Mouse (Mus musculus) common myeloid progenitor, adult 5-6 weeks (primary cell): ENCODE results near the gene Srm. TPM values are rescaled to one million over a fixed set of nuclear protein-coding genes. Genes with fewer than 3 reads are reported as not detected.
A peak's percentile ranks its signal among the peaks of the same experiment; 100 is the strongest.

ENCODE experiments used
- ATAC-seq: replicated peaks from 2 replicates; pipeline ENCODE4 v1.8.0; 2016; ENCODE audit warnings: low read depth, mild to moderate bottlenecking, moderate TSS enrichment, inconsistent platforms; ENCODE audit not compliant: poor library complexity, severe bottlenecking
- total RNA-seq: library from RNA; stranded (forward); fragments of 200-1000, 187-1606 nt; gene quantifications from 2 replicates; pipeline ENCODE4 v1.2.3, GENCODE M21; 2017

Gene Srm
- total RNA-seq, 1 experiment from 2014 or later, result 47.1 TPM

DNA sequence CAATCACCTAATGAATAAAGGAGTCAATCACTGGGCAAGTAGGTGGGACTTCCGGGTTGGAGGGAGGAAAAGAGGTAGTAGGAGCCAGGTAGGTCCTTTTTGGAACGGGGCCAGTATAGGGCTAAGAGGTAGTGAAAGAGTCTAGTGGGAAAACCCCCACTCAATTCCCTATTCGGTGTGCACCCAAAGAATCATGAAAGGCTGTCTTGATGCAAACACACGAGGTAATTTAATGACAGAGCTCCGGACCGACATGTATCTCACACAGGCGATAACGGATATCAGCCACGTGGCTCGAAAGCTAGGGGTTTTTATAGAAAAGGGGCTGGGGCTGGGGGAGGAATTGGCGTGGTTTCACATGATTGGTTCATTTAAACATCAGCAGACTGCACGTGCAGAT lies 7.5 kb downstream of the Srm start:
- ATAC-seq, result no peak

DNA sequence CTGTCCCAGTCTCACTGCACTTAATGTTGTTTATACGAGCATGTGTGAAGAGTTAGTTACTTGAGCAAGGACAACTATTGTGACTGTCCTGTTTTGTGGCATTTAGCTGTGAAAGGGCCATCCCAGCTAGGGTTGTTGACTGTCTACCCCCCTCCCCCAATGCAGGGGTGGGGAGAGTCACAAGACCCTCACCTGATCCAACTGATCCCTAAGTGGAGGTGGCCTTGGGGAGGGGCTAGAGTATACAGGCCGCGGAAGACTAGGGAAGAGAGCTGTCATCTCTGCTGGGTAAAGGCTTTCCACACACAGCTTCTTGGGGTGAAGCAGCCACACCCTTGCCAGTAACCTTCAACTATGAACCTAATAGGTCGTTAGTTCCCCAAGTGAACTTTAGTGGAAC lies 9.0 kb downstream of the Srm start:
- no peak for ATAC-seq

DNA sequence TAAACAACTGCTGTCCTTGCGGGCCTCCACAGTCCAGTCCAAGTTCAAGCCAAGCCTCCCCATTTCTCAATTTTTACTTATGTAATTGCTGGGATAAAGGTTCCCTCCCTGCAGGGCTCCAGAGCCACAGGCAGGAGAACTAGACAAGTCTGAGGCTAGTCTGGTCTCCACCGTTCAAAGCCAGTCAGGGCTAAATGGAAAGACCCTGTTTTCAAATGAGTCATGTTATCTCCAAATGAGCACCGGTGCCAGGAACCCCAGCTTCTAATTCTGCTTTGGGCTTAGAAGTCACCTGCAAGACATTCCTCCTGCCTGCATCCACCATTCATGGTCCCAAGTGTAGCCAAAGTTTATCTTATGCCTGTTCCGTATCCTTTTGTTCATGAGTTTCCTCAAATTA lies 10.6 kb downstream of the Srm start:
- ATAC-seq, result no peak

DNA sequence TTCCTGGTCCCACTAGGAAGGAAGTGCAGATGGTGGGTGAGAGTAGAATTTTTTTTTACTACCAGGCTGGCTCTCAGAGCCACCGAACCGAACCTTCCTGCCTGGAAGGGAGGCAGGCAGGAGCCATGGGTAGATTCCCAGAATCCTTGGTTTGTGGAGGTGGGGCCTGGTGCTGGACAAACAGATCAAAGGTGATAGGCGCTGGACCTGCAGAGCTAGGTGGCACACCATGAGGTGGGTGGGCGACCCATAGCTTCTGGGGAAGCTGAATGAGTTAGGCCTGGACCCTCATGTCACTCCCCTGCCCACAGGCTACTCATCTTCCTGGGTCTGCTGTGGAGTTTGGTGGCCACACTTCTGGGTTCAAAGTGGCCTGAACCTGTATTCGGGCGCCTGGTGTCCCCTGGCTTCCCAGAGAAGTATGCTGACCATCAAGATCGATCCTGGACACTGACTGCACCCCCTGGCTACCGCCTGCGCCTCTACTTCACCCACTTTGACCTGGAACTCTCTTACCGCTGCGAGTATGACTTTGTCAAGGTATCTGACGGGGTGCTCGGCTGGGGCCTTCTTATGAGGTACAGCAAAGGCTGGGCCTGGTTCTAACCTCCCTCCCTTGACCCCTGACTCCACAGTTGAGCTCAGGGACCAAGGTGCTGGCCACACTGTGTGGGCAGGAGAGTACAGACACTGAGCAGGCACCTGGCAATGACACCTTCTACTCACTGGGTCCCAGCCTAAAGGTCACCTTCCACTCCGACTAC lies 11.2 kb downstream of the Srm start, which contains the start of gene Masp2:
TSS of gene Masp2 (plus strand) at position 198 of the 764 bp plus-strand sequence.
- ATAC-seq, result no peak

DNA sequence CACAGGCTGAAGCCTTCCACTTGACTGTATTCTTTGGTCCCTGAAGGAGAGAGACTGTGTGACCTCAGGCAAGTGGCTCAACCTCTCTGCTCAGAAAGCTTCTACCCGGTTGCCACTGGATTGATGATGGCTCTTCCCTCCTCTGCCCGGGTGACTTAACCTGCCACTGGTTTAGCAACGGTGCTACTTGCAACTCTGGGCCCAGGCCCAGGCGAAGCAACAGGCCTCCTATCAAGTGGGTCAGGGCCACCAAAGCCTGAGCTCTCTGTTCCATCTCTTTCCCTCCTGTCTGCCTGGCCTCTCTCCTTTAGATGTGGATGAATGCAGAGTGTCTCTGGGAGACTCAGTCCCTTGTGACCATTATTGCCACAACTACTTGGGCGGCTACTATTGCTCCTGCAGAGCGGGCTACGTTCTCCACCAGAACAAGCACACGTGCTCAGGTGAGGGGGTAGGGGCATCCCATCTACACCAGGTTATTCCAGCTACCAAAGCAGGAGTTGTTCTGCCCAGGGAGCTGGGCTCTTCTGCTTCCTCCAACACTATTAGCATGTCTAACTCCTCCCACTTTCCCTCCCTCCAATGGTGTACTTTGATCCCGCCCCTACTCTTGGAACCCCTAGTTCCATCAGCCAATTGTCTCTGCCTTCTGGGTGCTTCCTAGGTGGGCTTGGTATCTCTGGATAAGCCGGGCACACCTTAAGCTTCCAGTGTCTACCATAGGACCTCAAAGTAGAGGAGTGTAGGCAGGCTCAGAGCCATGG lies 12.3 kb downstream of the Srm start:
- ATAC-seq, result no peak

DNA sequence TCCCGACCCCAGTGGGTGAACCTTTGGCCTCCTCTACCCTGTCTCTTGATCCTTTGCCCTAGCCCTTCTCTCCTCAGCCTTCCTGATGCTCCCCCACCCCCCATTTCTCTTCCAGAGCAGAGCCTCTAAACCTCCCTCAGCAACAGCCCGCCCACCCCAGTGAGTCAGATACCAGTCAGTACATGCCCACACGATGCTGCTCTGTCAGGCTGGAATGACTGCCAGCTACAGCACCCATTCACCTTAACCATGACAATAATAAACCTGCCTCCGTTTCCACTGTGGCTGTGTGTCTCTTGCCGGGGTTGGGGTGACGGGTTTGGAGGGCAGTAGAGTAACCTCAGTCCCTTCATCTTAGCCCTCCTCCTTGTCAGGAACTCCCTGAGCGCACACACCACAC lies 12.8 kb downstream of the Srm start:
- no peak for ATAC-seq

DNA sequence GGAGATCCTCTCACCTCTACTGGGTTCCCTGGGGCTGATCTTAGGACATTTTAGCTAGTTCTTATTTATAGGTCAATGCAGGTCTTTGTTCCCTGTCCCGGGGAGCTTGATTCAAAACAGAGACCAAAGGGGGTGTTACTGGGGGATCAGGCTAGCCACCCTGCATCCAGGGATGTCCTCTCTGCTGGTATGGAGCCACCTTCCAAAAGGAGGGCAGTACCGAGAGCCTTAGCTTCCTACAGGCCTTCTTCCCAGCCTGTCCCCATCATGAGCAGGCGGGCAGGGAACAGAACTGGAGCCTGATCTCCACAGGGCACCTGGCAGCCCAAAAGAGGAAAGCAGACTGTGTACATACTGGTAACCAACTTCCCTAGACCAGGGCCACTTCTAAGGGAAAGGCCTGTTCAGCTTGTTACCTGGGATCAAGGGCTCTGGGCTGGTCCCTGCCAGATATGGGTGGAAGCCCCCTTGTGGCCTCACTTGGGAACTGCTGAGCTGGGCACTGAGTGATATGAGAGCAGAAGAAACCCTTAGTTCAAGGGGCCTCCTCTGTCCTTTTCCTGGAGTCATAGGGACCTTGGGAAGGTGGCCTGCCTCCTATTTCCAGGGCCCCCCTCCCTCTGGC lies 13.3 kb downstream of the Srm start:
- ATAC-seq, result peak; percentile 72

DNA sequence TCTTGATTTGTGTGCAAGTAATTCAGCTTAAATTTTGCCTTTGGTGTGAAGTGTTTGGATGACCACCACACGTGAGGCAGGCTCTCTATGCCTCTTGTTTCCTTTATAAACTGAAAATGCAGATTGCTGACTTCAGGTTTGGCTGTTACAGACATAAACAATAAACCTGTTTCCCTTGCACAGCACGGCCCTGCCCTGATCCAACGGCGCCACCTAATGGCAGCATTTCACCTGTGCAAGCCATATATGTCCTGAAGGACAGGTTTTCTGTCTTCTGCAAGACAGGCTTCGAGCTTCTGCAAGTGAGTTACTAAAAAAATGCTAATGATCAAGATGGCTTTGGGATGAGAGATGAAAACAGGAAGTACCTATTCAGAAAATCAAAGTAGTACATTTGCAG lies 16.5 kb downstream of the Srm start:
- peak; percentile 73 for ATAC-seq

DNA sequence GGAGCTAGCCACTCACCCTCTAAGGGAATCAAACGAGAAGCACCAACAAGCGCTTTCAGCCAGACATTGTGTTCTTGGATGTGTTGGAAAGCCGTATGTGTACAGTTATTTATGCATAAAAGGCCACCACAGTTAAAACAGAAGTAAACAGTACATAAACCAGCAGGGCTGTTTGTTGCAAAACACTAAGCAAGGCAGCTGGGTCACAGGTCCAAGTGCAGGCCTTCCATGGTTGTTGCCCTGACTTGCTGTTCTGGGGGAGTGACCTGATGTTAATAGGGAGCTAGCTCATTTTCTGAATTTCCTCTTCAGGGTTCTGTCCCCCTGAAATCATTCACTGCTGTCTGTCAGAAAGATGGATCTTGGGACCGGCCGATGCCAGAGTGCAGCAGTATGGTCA lies 18.5 kb downstream of the Srm start:
- no peak for ATAC-seq

DNA sequence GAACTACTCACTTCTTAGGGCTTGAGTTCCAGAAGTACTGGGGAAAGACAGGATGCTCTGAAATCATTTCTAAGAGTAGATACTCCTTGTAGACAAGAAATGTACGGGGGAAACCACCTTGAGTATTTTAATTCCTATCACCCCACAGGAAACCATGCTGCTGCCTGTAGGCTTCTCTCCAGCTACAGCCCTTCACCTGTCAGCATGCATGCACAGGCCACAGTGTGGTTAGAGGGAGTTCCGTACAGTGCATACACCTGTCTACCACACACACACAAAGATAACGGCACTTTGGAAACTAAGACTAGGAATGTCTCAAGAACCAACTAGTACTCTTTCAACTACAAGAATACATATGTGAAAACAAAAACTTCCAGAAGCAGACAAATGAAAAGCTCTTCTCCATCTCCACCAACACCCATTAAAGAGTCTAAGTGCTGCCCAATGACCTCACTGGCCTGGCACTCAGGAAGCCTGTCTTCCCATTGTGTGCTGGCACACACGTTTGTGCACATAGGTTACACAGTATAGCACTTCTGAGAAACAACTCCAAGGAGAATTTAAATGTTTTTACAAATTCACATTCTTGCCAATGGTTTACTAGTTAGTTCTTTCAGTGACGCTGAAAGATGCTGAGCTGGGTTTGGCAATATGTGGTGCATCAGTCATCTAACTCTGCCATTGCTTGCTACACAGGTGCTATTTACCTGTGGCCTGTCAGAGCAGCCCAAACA lies 19.5 kb downstream of the Srm start:
- no peak for ATAC-seq

DNA sequence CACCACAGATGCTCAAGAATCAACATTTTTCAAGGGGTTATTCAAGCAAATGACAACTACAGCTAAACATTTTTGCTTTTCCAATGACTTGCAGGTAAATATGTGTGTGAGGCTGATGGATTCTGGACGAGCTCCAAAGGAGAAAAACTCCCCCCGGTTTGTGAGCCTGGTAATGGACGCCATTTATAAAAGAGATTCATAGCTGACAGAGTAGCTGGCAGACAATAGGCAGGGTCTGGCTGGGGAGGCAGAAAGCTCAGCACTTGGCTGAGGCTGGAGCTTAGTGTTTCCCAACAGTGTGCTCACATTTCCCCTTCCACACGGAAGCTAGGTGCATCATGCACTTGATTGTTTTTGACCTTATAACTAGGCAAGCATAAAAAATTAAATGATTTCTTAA lies 21.3 kb downstream of the Srm start:
- ATAC-seq, result no peak

DNA sequence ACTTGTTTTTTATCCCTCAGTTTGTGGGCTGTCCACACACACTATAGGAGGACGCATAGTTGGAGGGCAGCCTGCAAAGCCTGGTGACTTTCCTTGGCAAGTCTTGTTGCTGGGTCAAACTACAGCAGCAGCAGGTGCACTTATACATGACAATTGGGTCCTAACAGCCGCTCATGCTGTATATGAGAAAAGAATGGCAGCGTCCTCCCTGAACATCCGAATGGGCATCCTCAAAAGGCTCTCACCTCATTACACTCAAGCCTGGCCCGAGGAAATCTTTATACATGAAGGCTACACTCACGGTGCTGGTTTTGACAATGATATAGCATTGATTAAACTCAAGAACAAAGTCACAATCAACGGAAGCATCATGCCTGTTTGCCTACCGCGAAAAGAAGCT lies 22.4 kb downstream of the Srm start:
- ATAC-seq, result no peak

DNA sequence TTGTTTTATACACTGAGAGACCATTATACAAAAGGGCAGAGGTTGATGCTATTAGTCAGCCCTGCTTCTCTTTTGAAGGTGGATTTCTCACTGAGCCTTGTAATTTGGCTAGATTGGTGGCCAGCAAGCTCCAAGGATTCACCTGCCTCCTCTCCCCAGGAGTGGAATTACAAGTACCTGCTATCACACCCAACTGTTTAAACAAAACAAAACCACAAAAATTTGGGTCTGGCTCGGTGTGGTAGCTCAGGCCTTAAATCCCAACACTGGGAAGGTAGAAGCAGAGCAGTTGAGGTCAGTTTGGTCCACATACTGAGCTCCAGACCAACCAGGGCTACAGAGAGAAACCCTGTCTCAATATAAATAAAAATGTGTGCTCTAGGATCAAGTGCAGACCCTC lies 28.5 kb downstream of the Srm start:
- ATAC-seq, result no peak

DNA sequence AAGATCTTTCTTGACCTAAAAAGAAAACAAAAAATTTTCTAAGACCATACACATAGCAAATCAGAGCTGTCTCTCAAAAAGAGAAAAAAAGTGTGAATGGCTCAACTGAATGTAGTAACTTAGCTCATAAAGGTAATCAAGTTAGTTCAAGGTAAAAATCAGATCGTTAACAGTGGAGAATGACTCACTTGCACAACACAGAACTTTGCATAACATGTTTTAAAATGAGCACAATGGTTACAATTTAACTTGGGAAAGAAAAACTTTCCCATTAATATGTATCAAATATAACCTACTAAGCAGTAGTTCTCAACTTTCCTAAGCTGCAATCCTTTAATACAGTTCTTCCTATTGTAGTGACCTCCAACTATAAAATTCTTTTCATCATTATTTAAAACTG lies 29.4 kb downstream of the Srm start:
- ATAC-seq, result no peak

DNA sequence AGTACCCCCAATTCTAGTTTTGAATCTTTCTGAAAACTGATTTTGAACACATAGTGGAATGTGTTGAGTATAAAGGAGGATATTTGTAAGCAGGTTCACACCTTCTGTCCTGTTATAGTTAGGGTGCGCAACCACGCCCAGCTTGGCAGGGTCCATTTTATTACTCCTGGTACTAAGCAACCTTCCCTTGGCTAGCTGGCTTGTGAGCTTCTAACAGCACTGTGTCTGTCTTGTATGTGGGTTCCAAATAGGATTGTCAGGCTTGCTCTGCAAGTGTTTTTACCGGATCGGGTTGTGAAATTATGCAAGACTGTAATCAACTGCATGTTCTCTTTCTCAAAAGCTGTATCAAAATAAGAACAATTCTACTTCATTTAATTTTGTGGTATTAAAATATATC lies 31.2 kb downstream of the Srm start:
- ATAC-seq, result no peak

DNA sequence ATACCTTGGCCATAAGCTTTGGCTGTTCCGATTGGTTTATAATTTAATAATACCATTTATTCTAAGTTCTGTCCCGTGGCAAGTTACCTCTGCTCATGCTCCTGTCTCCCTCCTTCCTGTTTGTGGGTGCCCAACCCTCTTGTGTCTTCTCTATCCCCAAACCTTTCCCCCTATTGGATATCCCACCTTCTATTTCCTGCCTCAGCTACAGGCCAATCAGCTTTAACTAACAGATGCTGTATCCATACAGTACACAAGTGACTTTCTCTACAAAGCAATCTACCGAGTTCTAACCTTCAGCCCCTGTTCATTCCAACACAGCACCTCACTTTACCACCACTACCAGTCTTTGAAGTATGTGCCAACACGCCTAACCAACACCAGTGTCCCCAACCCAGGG lies 32.3 kb downstream of the Srm start:
- no peak for ATAC-seq

DNA sequence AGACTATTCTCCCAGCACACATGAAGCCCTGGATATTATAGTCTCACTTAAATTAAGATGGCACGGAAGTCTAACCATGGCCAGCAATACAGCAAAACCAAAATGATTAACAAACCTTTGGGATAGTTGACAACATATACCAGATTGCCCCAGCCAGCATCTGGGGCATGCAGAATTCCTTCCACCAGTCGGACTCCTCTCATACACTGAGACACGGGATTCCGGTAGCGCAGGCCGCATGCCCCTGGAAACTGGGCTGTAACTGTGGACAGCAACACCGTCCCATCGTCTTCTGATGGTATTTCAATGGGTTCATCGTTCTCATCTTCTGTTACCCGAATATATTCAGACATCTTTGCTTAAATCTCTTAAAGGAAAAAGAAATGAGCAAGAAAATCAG lies 33.7 kb downstream of the Srm start:
- no peak for ATAC-seq

DNA sequence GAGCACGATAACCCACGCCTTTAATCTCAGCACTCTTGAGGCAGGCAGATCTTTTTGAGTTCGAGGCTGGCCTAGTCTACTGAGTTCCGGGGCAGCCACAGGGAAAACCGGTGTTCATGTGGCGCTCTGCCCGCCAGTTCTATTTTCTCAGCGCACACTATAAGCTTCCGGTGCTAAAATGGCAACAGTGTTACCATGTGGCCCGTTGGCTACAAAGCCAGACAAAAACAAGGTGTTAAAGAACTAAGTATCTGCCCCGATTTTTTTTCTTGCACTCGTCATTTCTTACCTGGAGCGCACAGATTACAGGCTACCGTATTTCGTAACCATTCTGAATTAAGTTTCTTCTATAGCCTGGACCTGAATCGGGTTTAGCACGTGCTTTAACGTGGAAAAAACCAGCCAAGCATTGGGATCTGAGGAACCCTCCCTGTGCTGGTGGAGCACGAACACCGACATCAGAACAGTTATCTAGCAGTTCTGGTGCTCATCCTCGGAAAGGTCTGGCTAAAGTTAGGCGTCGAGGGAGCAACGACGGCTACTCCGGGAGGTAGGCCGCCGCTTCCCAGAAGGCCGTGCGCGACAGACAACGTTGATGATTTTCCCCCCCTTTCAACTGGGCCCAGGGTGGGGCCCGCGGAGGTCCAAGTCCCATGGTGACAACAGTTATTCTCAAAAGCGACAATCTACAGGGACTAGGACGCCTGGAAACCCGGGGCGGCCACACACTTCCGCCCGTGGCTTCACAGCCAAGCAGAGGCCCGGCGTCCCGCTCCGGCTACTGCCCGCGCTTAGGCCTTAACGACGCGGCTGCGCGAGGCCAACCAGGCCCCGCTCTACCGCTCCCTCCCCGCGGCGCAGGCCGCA lies 34.7 kb downstream of the Srm start:
- ATAC-seq, result peak; percentile 33

DNA sequence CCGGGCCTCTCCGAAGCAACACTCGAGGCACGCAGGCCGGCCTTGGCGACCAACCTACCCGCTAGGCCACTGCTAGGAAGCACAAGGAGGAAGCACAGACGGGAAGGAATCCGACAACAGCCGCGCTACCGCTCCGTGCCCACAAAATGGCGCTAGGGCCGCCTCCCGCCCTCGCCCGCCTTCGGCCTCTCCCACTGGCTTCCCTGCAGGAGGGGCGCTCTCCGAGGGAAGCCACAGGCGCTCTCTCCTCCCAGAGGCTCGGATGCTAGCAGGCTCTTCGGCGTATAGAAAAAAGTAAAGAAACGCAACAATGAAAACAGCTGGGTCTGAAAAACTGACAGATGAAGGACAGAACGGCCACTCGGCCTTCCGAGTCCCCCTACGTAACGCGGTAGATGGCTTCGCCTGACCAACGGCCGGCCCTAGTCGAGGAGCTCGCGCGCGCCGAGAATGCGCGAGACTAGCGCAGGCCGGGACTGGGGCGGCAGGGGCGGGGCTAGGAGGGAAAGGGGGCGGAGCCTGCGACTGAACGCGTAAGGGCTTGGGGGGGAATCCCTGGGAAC lies 35.4 kb downstream of the Srm start, which contains the start of gene Tardbp:
TSS of gene Tardbp (minus strand) at position 397 of the 563 bp plus-strand sequence.
- ATAC-seq, result peak; percentile 91
